Mouse (Mus musculus) thymus, postnatal 25 days (tissue): ENCODE measurements around the gene Gm14308.
"Not testable (repeated sequence)": the region's sequence is repeated elsewhere in the genome, so short reads cannot be mapped to it uniquely, and the experiment has no call there.

ENCODE experiments used
- DNase-seq: peaks from one replicate; pipeline ENCODE4 v3.0.0; 2022

Gm14308 gene

DNA sequence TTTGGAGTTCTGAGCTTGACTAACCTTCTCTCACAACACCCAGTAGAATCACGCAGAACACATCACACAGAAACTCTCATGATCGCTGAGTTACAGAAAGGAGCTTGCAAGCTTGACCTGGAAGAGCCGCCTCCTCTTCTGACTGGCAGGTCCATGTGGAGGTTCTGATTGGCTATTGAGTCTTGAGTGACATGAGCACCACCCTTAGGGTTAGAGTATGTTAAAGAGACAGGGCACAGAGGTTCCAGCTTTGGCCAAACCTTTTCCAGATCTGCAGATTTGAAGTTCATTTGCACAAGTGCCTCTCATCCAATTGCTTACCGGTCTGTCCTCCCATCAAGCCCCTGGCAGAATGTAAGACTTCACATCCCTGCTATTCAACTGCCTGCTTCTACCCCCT is at the start of gene Gm14308:
Gm14308 (minus strand) TSS at position 101 of the 400 bp plus-strand sequence.
- DNase-seq: not testable (repeated sequence)

- DNase-seq: not testable (repeated sequence)
These were observed 34.1 kb upstream of the Gm14308 start, which contains the start of gene Zfp973 for GRCm38 (mm10) chr2:176670222-176670621. TSS of gene Zfp973 (plus strand) at chr2:176670522.
